Mouse (Mus musculus) limb, embryonic 15.5 days (tissue): Measurements from ENCODE around the gene Pcsk4. TPM values are rescaled to one million over a fixed set of nuclear protein-coding genes. Genes with fewer than 3 reads are reported as not detected.
A peak's percentile ranks its signal among the peaks of the same experiment; 100 is the strongest.

Experiments
- ATAC-seq: fragments of 200-750 bp; cut with Nextera tagmentation; 2 replicates; pipeline ENCODE4 v1.8.0; 2017; ENCODE audit warnings: low read depth, moderate TSS enrichment; ENCODE audit not compliant: insufficient number of reproducible peaks, low FRiP score, low TSS enrichment
- H3K27ac ChIP-seq: fragments of 300-500 bp; sonication (generic); 2 replicates; pipeline ENCODE4 v1.5.1; 2015; ENCODE audit warnings: moderate library complexity, mild to moderate bottlenecking, inconsistent platforms
- H3K27me3 ChIP-seq: fragments of 300-500 bp; sonication (generic); 2 replicates; pipeline ENCODE4 v1.6.1; 2015; ENCODE audit warnings: inconsistent platforms
- H3K36me3 ChIP-seq: fragments of 300-500 bp; sonication (generic); 2 replicates; pipeline ENCODE4 v1.6.1; 2015; ENCODE audit warnings: inconsistent platforms
- H3K4me1 ChIP-seq: fragments of 300-500 bp; sonication (generic); 2 replicates; pipeline ENCODE4 v1.6.1; 2015; ENCODE audit warnings: inconsistent platforms
- H3K4me2 ChIP-seq: fragments of 300-500 bp; sonication (generic); 2 replicates; pipeline ENCODE4 v1.6.1; 2015; ENCODE audit warnings: mild to moderate bottlenecking, inconsistent platforms
- H3K4me3 ChIP-seq: fragments of 300-500 bp; sonication (generic); 2 replicates; pipeline ENCODE4 v1.5.1; 2015; ENCODE audit warnings: mild to moderate bottlenecking, inconsistent platforms
- H3K9ac ChIP-seq: fragments of 300-500 bp; sonication (generic); 2 replicates; pipeline ENCODE4 v1.6.1; 2015; ENCODE audit warnings: inconsistent platforms
- H3K9me3 ChIP-seq: fragments of 300-500 bp; sonication (generic); 2 replicates; pipeline ENCODE4 v1.6.1; 2016; ENCODE audit warnings: inconsistent platforms
- WGBS: fragments of 180-500 bp; shearing (Covaris S2); methylation state at CpG from one replicate; pipeline ENCODE4 v1.1.7; 2015; 5-methylcytosine and 5-hydroxymethylcytosine counted together
- polyA plus RNA-seq: library from polyadenylated mRNA; unstranded; fragments of >200 nt; fragmentation: Nextera tagmentation; extraction: Ambion mirVana; gene quantifications from 2 replicates; pipeline ENCODE4 v1.2.1, GENCODE M21; 2015

The Pcsk4 gene
- polyA plus RNA-seq, 1 experiment from 2014 or later = 5.0 TPM

DNA sequence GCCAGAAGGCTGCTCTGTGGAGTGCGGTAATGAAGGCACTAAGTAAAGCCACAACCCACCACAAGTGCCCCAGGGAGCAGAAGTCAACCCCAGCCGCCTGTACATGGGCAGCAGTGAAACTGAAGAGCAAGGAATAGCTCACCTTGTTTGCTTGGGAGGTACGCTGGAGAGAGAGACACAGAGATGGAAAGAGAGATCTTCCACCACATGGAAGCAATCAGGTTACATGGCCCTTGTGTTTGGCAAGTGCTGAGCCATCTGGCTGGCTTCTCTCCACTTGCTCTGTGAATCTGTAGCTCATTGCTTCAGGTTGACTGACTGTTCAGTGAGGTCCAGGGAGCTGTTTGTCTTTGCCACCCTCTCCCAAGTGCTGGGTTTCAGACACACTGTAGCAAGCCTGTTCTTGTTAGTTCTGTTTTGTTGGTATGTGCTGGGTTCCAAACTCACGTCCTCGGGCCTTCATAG, 3.3 kb upstream of the Pcsk4 start:
- ATAC-seq = no peak
- no peaks in the 10 kb centered on the region for H3K36me3 ChIP-seq
- WGBS = 66% methylated on average over 5 of the region's 5 CpGs
- peaks cover 26% of the 10 kb centered on the region for H3K27me3 ChIP-seq
- H3K4me1 ChIP-seq = peaks cover 29% of the 10 kb centered on the region
- no peak overlapping the region for H3K4me2 ChIP-seq
- no peak overlapping the region for H3K4me3 ChIP-seq
- no peak overlapping the region for H3K9ac ChIP-seq
- H3K9me3 ChIP-seq = no peaks in the 10 kb centered on the region
- no peak overlapping the region for H3K27ac ChIP-seq

GRCm38 (mm10) chr10:80331636-80332524, 2.6 kb upstream of the Pcsk4 start:
- no peaks in the 10 kb centered on the region for H3K36me3 ChIP-seq
- H3K9ac ChIP-seq = no peak overlapping the region
- 55% methylated on average over 10 of the region's 10 CpGs for WGBS
- no peak for ATAC-seq
- H3K9me3 ChIP-seq = no peaks in the 10 kb centered on the region
- H3K4me2 ChIP-seq = no peak overlapping the region
- H3K27ac ChIP-seq = no peak overlapping the region
- H3K4me1 ChIP-seq = peaks cover 29% of the 10 kb centered on the region
- H3K4me3 ChIP-seq = no peak overlapping the region
- H3K27me3 ChIP-seq = peaks cover 26% of the 10 kb centered on the region

GRCm38 (mm10) chr10:80330888-80331287, 1.6 kb upstream of the Pcsk4 start:
- 71% methylated on average over 2 of the region's 2 CpGs for WGBS
- no peaks in the 10 kb centered on the region for H3K36me3 ChIP-seq
- H3K4me3 ChIP-seq = peak overlapping the region; percentile 49; the same call in 1 of the 2 replicates
- no peaks in the 10 kb centered on the region for H3K9me3 ChIP-seq
- H3K27me3 ChIP-seq = peaks cover 26% of the 10 kb centered on the region
- no peak overlapping the region for H3K27ac ChIP-seq
- H3K9ac ChIP-seq = no peak overlapping the region
- H3K4me2 ChIP-seq = peak overlapping the region; percentile 93
- H3K4me1 ChIP-seq = peaks cover 26% of the 10 kb centered on the region
- no peak for ATAC-seq

- no peak; the same call in 1 of the 2 replicates for ATAC-seq
Measured at GRCm38 (mm10) chr10:80330084-80330483, 786 bp upstream of the Pcsk4 start.

DNA sequence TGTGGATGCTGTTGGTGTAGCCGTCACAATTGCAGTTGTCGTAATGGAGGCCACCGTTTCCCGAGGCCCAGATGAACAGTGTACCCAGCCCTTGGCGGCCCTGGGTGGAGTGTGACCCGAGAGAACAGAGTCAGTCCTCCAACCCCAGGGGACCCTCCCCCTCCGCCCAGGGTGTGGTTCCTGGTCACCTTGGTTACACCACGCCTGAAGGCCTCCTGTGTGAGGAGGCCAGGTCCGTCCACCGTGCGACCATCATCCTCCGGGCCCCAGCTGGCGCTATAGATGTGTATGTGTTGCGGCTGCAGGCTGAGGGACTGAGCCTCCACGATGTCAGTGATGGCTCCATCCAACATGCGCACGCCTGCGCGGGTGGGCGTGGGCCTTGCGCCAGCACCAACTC, 4.3 kb downstream of the Pcsk4 start:
- Histone ChIP-seq H3K9me3 (no peaks in the 10 kb centered on the region), H3K27ac (no peak overlapping the region), H3K4me3 (no peak overlapping the region), H3K36me3 (no peaks in the 10 kb centered on the region), H3K4me2 (no peak overlapping the region), H3K9ac (no peak overlapping the region), H3K27me3 (0 out of 2 replicates have a peak, but pooled peaks cover 3% of the 10 kb centered on the region), H3K4me1 (peaks cover 38% of the 10 kb centered on the region)
- WGBS = 85% methylated on average over 21 of the region's 21 CpGs
- ATAC-seq = no peak

More at GRCm38 (mm10) chr10:80330084-80330483, 786 bp upstream of the Pcsk4 start:
- H3K9ac ChIP-seq = peak overlapping the region; percentile 33; the same call in 1 of the 2 replicates
- H3K27me3 ChIP-seq = peaks cover 26% of the 10 kb centered on the region
- H3K36me3 ChIP-seq = no peaks in the 10 kb centered on the region
- peak overlapping the region; percentile 49 for H3K4me3 ChIP-seq
- H3K4me1 ChIP-seq = peaks cover 26% of the 10 kb centered on the region
- WGBS = under 1% methylated on average over 31 of the region's 41 CpGs
- H3K4me2 ChIP-seq = peak overlapping the region; percentile 93
- no peak overlapping the region for H3K27ac ChIP-seq
- H3K9me3 ChIP-seq = no peaks in the 10 kb centered on the region

DNA sequence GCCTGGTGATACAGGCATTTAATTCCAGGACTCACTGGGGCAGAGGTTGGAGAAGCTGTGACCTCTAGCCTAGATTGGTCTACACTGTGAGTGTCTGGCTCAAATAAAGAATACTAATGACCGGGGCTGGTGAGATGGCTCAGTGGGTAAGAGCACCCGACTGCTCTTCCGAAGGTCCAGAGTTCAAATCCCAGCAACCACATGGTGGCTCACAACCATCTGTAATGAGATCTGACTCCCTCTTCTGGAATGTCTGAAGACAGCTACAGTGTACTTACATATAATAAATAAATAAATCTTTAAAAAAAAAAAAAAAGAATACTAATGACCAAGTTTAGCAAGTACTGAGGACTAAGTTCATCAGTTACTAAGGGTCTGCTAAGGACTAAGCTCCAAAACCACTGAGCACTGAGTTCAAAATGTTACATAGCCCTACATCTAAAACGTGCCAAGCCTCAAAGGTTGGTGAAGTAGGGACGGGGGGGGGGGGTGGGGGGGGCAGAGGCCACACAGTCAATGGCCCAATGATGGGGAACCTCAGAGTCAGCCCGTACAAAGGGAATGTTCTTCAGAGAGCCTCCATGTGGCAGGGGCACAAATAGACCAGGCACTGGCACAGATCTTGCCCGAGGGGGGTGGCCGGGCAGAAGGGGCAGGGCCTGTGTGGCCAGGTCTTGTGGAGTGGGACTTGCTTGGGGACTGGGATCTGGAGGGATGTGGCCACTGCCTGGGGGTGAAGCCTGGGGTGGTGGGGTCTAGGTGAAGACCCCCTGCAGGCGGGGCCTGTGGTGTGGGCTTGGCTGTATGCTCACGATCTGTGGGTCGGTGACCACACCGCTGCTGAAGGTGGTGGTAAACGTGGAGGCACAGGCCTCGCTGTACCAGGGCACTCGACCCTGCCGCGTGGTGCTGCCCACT, 4.9 kb downstream of the Pcsk4 start:
- H3K27me3 ChIP-seq = 0 out of 2 replicates have a peak, but pooled peaks cover 3% of the 10 kb centered on the region
- peaks cover under 1% of the 10 kb centered on the region; the same call in 1 of the 2 replicates for H3K36me3 ChIP-seq
- H3K4me3 ChIP-seq = peak overlapping the region; percentile 55
- no peak overlapping the region for H3K9ac ChIP-seq
- H3K27ac ChIP-seq = no peak overlapping the region
- WGBS = 82% methylated on average over 17 of the region's 17 CpGs
- no peak for ATAC-seq
- H3K4me2 ChIP-seq = peak overlapping the region; percentile 97
- peaks cover 36% of the 10 kb centered on the region for H3K4me1 ChIP-seq
- no peaks in the 10 kb centered on the region for H3K9me3 ChIP-seq

GRCm38 (mm10) chr10:80323261-80324119, 5.8 kb downstream of the Pcsk4 start:
- peaks cover 41% of the 10 kb centered on the region for H3K4me1 ChIP-seq
- H3K36me3 ChIP-seq = peaks cover 9% of the 10 kb centered on the region
- peak overlapping the region; percentile 46 for H3K9ac ChIP-seq
- H3K4me3 ChIP-seq = peak overlapping the region; percentile 55
- H3K9me3 ChIP-seq = no peaks in the 10 kb centered on the region
- no peak overlapping the region; the same call in 1 of the 2 replicates for H3K27ac ChIP-seq
- ATAC-seq = peak; percentile 16; the same call in 1 of the 2 replicates
- H3K27me3 ChIP-seq = 0 out of 2 replicates have a peak, but pooled peaks cover 3% of the 10 kb centered on the region
- WGBS = under 1% methylated on average over 41 of the region's 46 CpGs
- peak overlapping the region; percentile 97 for H3K4me2 ChIP-seq

DNA sequence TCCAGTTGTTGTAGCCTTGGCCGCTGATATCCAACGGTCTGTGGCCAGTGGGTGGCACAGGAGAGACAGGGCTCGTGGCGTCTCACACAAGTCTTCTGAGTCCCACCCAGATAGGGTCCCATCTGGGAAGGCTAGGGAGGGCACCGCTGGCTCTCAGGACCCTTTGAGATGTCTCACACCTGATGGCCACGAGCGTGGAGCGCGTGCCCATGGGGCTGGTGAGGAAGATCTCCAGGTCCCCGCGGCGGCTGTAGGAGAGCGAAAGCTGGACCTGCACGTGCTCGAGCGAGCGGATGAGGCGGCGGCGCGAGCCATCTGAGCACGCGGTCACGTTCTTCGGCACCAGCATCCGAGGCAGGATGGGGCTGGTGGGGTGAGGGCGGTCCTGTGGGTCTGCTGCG, 6.5 kb downstream of the Pcsk4 start:
- peak overlapping the region; percentile 55 for H3K4me3 ChIP-seq
- H3K4me1 ChIP-seq = peaks cover 41% of the 10 kb centered on the region
- no peaks in the 10 kb centered on the region for H3K9me3 ChIP-seq
- H3K9ac ChIP-seq = peak overlapping the region; percentile 46
- H3K4me2 ChIP-seq = peak overlapping the region; percentile 97
- H3K27me3 ChIP-seq = peaks cover 4% of the 10 kb centered on the region
- 2% methylated on average over 28 of the region's 28 CpGs for WGBS
- no peak for ATAC-seq
- peaks cover 16% of the 10 kb centered on the region for H3K36me3 ChIP-seq
- H3K27ac ChIP-seq = peak overlapping the region; percentile 14; the same call in 1 of the 2 replicates

GRCm38 (mm10) chr10:80321670-80322581, 7.4 kb downstream of the Pcsk4 start:
- no peak for ATAC-seq
- H3K9me3 ChIP-seq = no peaks in the 10 kb centered on the region
- 90% methylated on average over 21 of the region's 21 CpGs for WGBS
- H3K4me3 ChIP-seq = peak overlapping the region; percentile 55; the same call in 1 of the 2 replicates
- H3K9ac ChIP-seq = no peak overlapping the region
- H3K4me1 ChIP-seq = peaks cover 41% of the 10 kb centered on the region
- H3K4me2 ChIP-seq = peak overlapping the region; percentile 97
- H3K36me3 ChIP-seq = peaks cover 21% of the 10 kb centered on the region
- H3K27ac ChIP-seq = peak overlapping the region; percentile 11; the same call in 1 of the 2 replicates
- peaks cover 13% of the 10 kb centered on the region for H3K27me3 ChIP-seq

DNA sequence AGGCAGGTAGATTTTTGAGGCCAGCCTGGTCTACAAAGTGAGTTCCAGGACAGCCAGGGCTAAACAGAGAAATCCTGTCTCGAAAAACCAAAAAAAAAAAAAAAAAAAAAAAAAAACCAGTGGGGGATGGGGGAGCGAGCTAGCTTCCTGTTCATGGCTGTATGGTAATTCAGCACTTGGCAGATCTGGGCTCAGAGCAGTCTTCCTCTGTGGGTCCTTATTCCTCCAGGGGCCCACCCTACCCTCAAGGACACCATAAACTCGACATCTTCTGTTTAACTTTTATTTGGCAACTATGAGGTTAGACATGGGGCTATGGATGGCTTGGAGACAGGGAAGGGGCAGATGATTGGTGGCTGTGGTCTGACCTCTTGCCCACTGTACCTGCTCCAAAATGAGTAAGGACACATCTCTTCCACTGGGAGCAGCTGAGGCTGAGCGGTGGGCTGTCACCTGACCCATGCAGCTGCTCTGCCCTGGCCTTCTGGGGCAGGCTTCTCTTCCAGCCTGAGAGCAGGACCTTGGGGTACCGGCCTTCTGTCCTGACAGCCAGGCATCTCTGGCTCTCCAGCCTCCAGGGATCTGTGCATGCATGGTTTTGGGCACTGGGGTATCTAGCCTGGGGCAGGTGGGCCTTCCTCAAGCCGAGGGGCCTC, 8.2 kb downstream of the Pcsk4 start:
- no peak for ATAC-seq
- WGBS = 76% methylated on average over 6 of the region's 6 CpGs
- Histone ChIP-seq H3K4me1 (peaks cover 42% of the 10 kb centered on the region), H3K9ac (no peak overlapping the region), H3K36me3 (peaks cover 21% of the 10 kb centered on the region), H3K27me3 (peaks cover 21% of the 10 kb centered on the region), H3K27ac (no peak overlapping the region), H3K9me3 (no peaks in the 10 kb centered on the region), H3K4me3 (no peak overlapping the region), H3K4me2 (no peak overlapping the region)
